Mouse (Mus musculus): ENCODE measurements around the gene Pkd1l2. TPM values are rescaled to one million over a fixed set of nuclear protein-coding genes. Genes with fewer than 3 reads are reported as not detected.

The Pkd1l2 gene
- total and polyA plus RNA-seq, 2 experiments from 2014 or later = 0.06 TPM; not detected in 1

DNA sequence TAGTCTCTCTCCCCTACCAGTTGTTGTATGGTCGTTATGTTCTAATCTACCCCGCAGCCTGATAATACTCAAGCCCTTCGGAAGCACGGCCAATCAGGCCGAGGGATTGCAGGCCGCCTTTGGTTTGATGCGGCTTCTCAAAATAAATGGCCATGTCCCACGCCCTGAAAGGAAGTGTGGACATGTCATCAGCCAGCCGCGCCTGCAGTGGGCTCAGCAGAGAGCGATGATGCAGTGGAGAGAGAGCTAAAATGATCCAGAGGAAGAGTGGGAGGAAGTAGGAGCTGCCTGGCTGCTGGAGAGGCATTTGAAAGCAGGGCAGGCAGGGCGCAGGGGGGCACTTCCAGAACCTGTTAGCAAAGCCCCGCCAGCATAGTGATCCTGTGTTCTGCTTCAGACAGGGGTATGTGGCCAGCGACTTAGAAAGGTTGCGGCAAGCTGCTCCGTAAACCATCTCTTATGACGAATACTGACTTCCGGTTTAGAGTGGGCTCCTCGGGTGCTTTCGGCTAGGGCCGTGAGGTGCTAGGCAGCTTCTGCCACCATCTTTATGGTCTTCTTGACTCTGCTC, 135.9 kb downstream of the Pkd1l2 start:
- Histone ChIP-seq H3K9ac (no peak overlapping the region), H3K9me3 (ENCODE audit: low read length) (no peaks in the 10 kb centered on the region), H3K27ac (ENCODE audit: low read depth, low read length) (no peak overlapping the region), H3K27me3 (ENCODE audit: insufficient read depth, low read length) (no peaks in the 10 kb centered on the region), H3K4me1 (ENCODE audit: insufficient read depth) (peaks cover 16% of the 10 kb centered on the region), H3K36me3 (ENCODE audit: insufficient read depth) (no peaks in the 10 kb centered on the region), H3K4me3 (ENCODE audit: low read depth, low read length) (no peak overlapping the region), H3K4me2 (ENCODE audit: low read depth) (no peak overlapping the region)
- DNase-seq = no peak
- 84% methylated on average over 21 of the region's 21 CpGs for WGBS
- no peak for ATAC-seq
- no peak for TF ChIP-seq CTCF (IDR thresholded peaks at IDR 0.05; ENCODE audit: low read depth)

Other genes with a start within 250 kb of the Pkd1l2 start
- 6.9 and 9.5 TPM in 2 replicates for gene Cmc2, start 161.0 kb downstream of the Pkd1l2 start, total RNA-seq (2014; rRNA removed)
- gene Cmc2, start 161.0 kb downstream of the Pkd1l2 start, polyA plus RNA-seq (2015; fragmentation: Nextera tagmentation; extraction: Ambion mirVana) = 26.8 and 27.9 TPM in 2 replicates
- gene Cenpn, start 160.7 kb downstream of the Pkd1l2 start, total RNA-seq (2014; rRNA removed) = 3.6 and 5.2 TPM in 2 replicates
- gene Cenpn, start 160.7 kb downstream of the Pkd1l2 start, polyA plus RNA-seq (2015; fragmentation: Nextera tagmentation; extraction: Ambion mirVana) = 4.7 and 5.9 TPM in 2 replicates
- gene Atmin, start 139.1 kb downstream of the Pkd1l2 start, total RNA-seq (2014; rRNA removed) = 24.9 and 39.4 TPM in 2 replicates
- gene Atmin, start 139.1 kb downstream of the Pkd1l2 start, polyA plus RNA-seq (2015; fragmentation: Nextera tagmentation; extraction: Ambion mirVana) = 15.1 and 18.8 TPM in 2 replicates
- gene 1700030J22Rik, start 103.5 kb downstream of the Pkd1l2 start, total RNA-seq (2014; rRNA removed) = 7.8 and 7.9 TPM in 2 replicates
- gene 1700030J22Rik, start 103.5 kb downstream of the Pkd1l2 start, polyA plus RNA-seq (2015; fragmentation: Nextera tagmentation; extraction: Ambion mirVana) = 4.3 and 6.5 TPM in 2 replicates
- 50.2 and 58.5 TPM in 2 replicates for gene Gcsh, start 88.9 kb downstream of the Pkd1l2 start, total RNA-seq (2014; rRNA removed)
- 87.0 and 92.0 TPM in 2 replicates for gene Gcsh, start 88.9 kb downstream of the Pkd1l2 start, polyA plus RNA-seq (2015; fragmentation: Nextera tagmentation; extraction: Ambion mirVana)
- not detected in 2 replicates for gene Bco1, start 13.4 kb upstream of the Pkd1l2 start, total RNA-seq (2014; rRNA removed)
- gene Bco1, start 13.4 kb upstream of the Pkd1l2 start, polyA plus RNA-seq (2015; fragmentation: Nextera tagmentation; extraction: Ambion mirVana) = 0.31 TPM in 1 of 2 replicates, not detected in the other
- 9.4 and 13.6 TPM in 2 replicates for gene Gan, start 75.7 kb upstream of the Pkd1l2 start, total RNA-seq (2014; rRNA removed)
- 3.2 and 4.8 TPM in 2 replicates for gene Gan, start 75.7 kb upstream of the Pkd1l2 start, polyA plus RNA-seq (2015; fragmentation: Nextera tagmentation; extraction: Ambion mirVana)
- 139 and 204 TPM in 2 replicates for gene Cmip, start 174.6 kb upstream of the Pkd1l2 start, total RNA-seq (2014; rRNA removed)
- 126 and 192 TPM in 2 replicates for gene Cmip, start 174.6 kb upstream of the Pkd1l2 start, polyA plus RNA-seq (2015; fragmentation: Nextera tagmentation; extraction: Ambion mirVana)

All from forebrain, postnatal 0 days (tissue).